In genomic region chr8:115701001-115701400, GRCm38 (mm10) we compare ENCODE assay signal across 20 mouse cellular contexts. TPM values are rescaled to one million over a fixed set of nuclear protein-coding genes. Genes with fewer than 3 reads are reported as not detected.
A peak's percentile ranks its signal among the peaks of the same experiment; 100 is the strongest.
DNase-seq lines count a peak whose midpoint lies in the region; ATAC-seq and TF ChIP-seq lines count a peak whose summit lies in the region.
"Had no signal": no experiment of that assay in that cellular context is flagged by ENCODE, and none has a peak within 500 bp of the region (broad histone marks: within the 10 kb centered on the region; RNA-seq: fewer than 3 reads in every experiment).

No protein-coding gene starts in this region.

- no peak for DNase-seq in hindbrain, embryonic 14.5 days (ENCODE audit: low spot score)
- no peak for DNase-seq in layer of hippocampus, adult 2 months (ENCODE audit: low spot score in 2 of 2)
- no peak for DNase-seq in layer of hippocampus, adult 9-11 months
- DNase-seq in midbrain, embryonic 11.5 days (ENCODE audit: low spot score, missing footprints), result peak; percentile 28
- no peak for DNase-seq in thymus, postnatal 0 days (ENCODE audit: low spot score)
- DNase-seq: adrenal gland, postnatal 36 days; B cell, adult 2 months; cerebellum, adult 18-20 months; gastrocnemius, postnatal 10 days; heart, adult 2 months; heart, postnatal 36 days; kidney, postnatal 10 days; right cerebral cortex, postnatal 25 days; thymus, postnatal 14 days had no signal

- H3K27ac ChIP-seq in hindbrain, embryonic 14.5 days, result no peak overlapping the region
- H3K27ac ChIP-seq in hindbrain, embryonic 13.5 days, result no peak overlapping the region
- 0 out of 2 replicates have a peak overlapping the region, but pooled peaks have one; percentile 12 for H3K27ac ChIP-seq in layer of hippocampus, adult 2 months
- no peak overlapping the region for H3K27ac ChIP-seq in midbrain, embryonic 11.5 days (ENCODE audit: low read depth, low read length)
- no peak overlapping the region for H3K27ac ChIP-seq in midbrain, embryonic 13.5 days
- no peak overlapping the region for H3K27ac ChIP-seq in neural tube, embryonic 14.5 days (ENCODE audit: low read depth, low read length)
- H3K27ac ChIP-seq: heart, adult 2 months; intestine, embryonic 15.5 days; limb, embryonic 15.5 days; stomach, postnatal 0 days had no signal

- H3K27me3 ChIP-seq in hindbrain, embryonic 14.5 days (ENCODE audit: control insufficient read depth, insufficient read depth, low read length), result peaks cover 7% of the 10 kb centered on the region
- 0 out of 2 replicates have a peak, but pooled peaks cover 22% of the 10 kb centered on the region for H3K27me3 ChIP-seq in hindbrain, embryonic 13.5 days
- peaks cover 4% of the 10 kb centered on the region; the same call in 1 of the 2 replicates for H3K27me3 ChIP-seq in midbrain, embryonic 11.5 days (ENCODE audit: control insufficient read depth, insufficient read depth, low read length)
- peaks cover 44% of the 10 kb centered on the region for H3K27me3 ChIP-seq in midbrain, embryonic 13.5 days
- no peaks in the 10 kb centered on the region for H3K27me3 ChIP-seq in neural tube, embryonic 14.5 days (ENCODE audit: control insufficient read depth, insufficient read depth, low read length)
- H3K27me3 ChIP-seq: intestine, embryonic 15.5 days; limb, embryonic 15.5 days had no signal

- H3K4me1 ChIP-seq in hindbrain, embryonic 14.5 days (replicated peaks; ENCODE audit: control insufficient read depth, insufficient read depth, low read length), result no peaks in the 10 kb centered on the region
- peaks cover 22% of the 10 kb centered on the region for H3K4me1 ChIP-seq in hindbrain, embryonic 13.5 days (replicated peaks)
- H3K4me1 ChIP-seq in midbrain, embryonic 11.5 days (ENCODE audit: control insufficient read depth, insufficient read depth, low read length), result peaks cover 6% of the 10 kb centered on the region
- H3K4me1 ChIP-seq in midbrain, embryonic 13.5 days (replicated peaks), result peaks cover 6% of the 10 kb centered on the region; the same call in 1 of the 2 replicates
- no peaks in the 10 kb centered on the region for H3K4me1 ChIP-seq in neural tube, embryonic 14.5 days (ENCODE audit: control insufficient read depth, insufficient read depth, low read length)
- H3K4me1 ChIP-seq: intestine, embryonic 15.5 days had no signal

- H3K4me3 ChIP-seq in hindbrain, embryonic 14.5 days (replicated peaks; ENCODE audit: low read length), result no peak overlapping the region
- H3K4me3 ChIP-seq in hindbrain, embryonic 13.5 days, result no peak overlapping the region
- H3K4me3 ChIP-seq in layer of hippocampus, adult 2 months, result no peak overlapping the region; the same call in 1 of the 2 replicates
- H3K4me3 ChIP-seq in midbrain, embryonic 11.5 days (ENCODE audit: low read depth, low read length), result no peak overlapping the region
- H3K4me3 ChIP-seq in midbrain, embryonic 13.5 days (replicated peaks), result no peak overlapping the region
- H3K4me3 ChIP-seq in neural tube, embryonic 14.5 days (ENCODE audit: low read depth, low read length), result no peak overlapping the region
- H3K4me3 ChIP-seq: heart, adult 2 months; intestine, embryonic 15.5 days; limb, embryonic 15.5 days had no signal

- 82% methylated on average over 5 of the region's 5 CpGs for WGBS in hindbrain, embryonic 14.5 days
- WGBS in hindbrain, embryonic 13.5 days, result 82% methylated on average over 5 of the region's 5 CpGs
- WGBS in midbrain, embryonic 11.5 days, result 83% methylated on average over 5 of the region's 5 CpGs
- 77% methylated on average over 5 of the region's 5 CpGs for WGBS in midbrain, embryonic 13.5 days
- WGBS in neural tube, embryonic 14.5 days, result 73% methylated on average over 5 of the region's 5 CpGs

- no peaks in the 10 kb centered on the region for H3K36me3 ChIP-seq in hindbrain, embryonic 14.5 days (replicated peaks; ENCODE audit: control insufficient read depth, insufficient read depth)
- no peaks in the 10 kb centered on the region for H3K36me3 ChIP-seq in hindbrain, embryonic 13.5 days
- H3K36me3 ChIP-seq in midbrain, embryonic 11.5 days (ENCODE audit: control insufficient read depth, insufficient read depth, low read length), result no peaks in the 10 kb centered on the region
- H3K36me3 ChIP-seq in midbrain, embryonic 13.5 days, result no peaks in the 10 kb centered on the region
- no peaks in the 10 kb centered on the region for H3K36me3 ChIP-seq in neural tube, embryonic 14.5 days (ENCODE audit: control insufficient read depth, insufficient read depth, low read length)
- H3K36me3 ChIP-seq: intestine, embryonic 15.5 days; limb, embryonic 15.5 days had no signal

- no peaks in the 10 kb centered on the region for H3K9me3 ChIP-seq in hindbrain, embryonic 14.5 days (ENCODE audit: control insufficient read depth, low read length)
- no peaks in the 10 kb centered on the region for H3K9me3 ChIP-seq in hindbrain, embryonic 13.5 days
- no peaks in the 10 kb centered on the region for H3K9me3 ChIP-seq in midbrain, embryonic 11.5 days (ENCODE audit: control insufficient read depth, low read length)
- H3K9me3 ChIP-seq in midbrain, embryonic 13.5 days, result no peaks in the 10 kb centered on the region
- no peaks in the 10 kb centered on the region for H3K9me3 ChIP-seq in neural tube, embryonic 14.5 days (ENCODE audit: control insufficient read depth, low read length)
- H3K9me3 ChIP-seq: intestine, embryonic 15.5 days; limb, embryonic 15.5 days had no signal

- H3K9ac ChIP-seq in hindbrain, embryonic 14.5 days, result no peak overlapping the region
- H3K9ac ChIP-seq in hindbrain, embryonic 13.5 days, result no peak overlapping the region
- no peak overlapping the region for H3K9ac ChIP-seq in midbrain, embryonic 11.5 days (ENCODE audit: low read length)
- no peak overlapping the region for H3K9ac ChIP-seq in midbrain, embryonic 13.5 days (replicated peaks)
- H3K9ac ChIP-seq in neural tube, embryonic 14.5 days (replicated peaks; ENCODE audit: low read depth, low read length), result no peak overlapping the region
- H3K9ac ChIP-seq: intestine, embryonic 15.5 days; limb, embryonic 15.5 days had no signal

- TF ChIP-seq CTCF in layer of hippocampus, adult 2 months (conservative IDR thresholded peaks at IDR 0.05), result no peak

- no peak for ATAC-seq in hindbrain, embryonic 14.5 days (ENCODE audit: low FRiP score)
- no peak for ATAC-seq in hindbrain, embryonic 13.5 days (ENCODE audit: low FRiP score)
- ATAC-seq in midbrain, embryonic 11.5 days (ENCODE audit: low FRiP score), result no peak
- no peak for ATAC-seq in midbrain, embryonic 13.5 days
- ATAC-seq in neural tube, embryonic 14.5 days (ENCODE audit: low read depth), result no peak
- ATAC-seq: intestine, embryonic 15.5 days had no signal

- peak overlapping the region; percentile 27 for H3K4me2 ChIP-seq in hindbrain, embryonic 14.5 days (replicated peaks)
- H3K4me2 ChIP-seq in hindbrain, embryonic 13.5 days, result no peak overlapping the region
- no peak overlapping the region for H3K4me2 ChIP-seq in midbrain, embryonic 11.5 days
- no peak overlapping the region for H3K4me2 ChIP-seq in midbrain, embryonic 13.5 days (replicated peaks)
- peak overlapping the region; percentile 3; the same call in 1 of the 2 replicates for H3K4me2 ChIP-seq in neural tube, embryonic 14.5 days (ENCODE audit: low read depth, low read length)
- H3K4me2 ChIP-seq: intestine, embryonic 15.5 days; limb, embryonic 15.5 days had no signal

RNA-seq across cellular contexts. Expression of gene Maf, which starts 6.6 kb away (rescaled TPM):
- polyA plus RNA-seq in hindbrain, embryonic 14.5 days (2014; fragmentation: Nextera tagmentation; extraction: Ambion mirVana), result 14.3 and 17.0 TPM in 2 replicates
- 11.7 and 11.9 TPM in 2 replicates for polyA plus RNA-seq in hindbrain, embryonic 13.5 days (2015; fragmentation: Nextera tagmentation; extraction: Ambion mirVana)
- 10 to 100 TPM; 18.9 to 19.9 TPM for total RNA-seq in layer of hippocampus, adult 2 months (2021)
- 4.2 and 4.7 TPM in 2 replicates for polyA plus RNA-seq in midbrain, embryonic 11.5 days (2014; fragmentation: Nextera tagmentation; extraction: Ambion mirVana)
- polyA plus RNA-seq in midbrain, embryonic 13.5 days (2015; fragmentation: Nextera tagmentation; extraction: Ambion mirVana), result 5.0 and 5.6 TPM in 2 replicates
- 20.5 and 20.9 TPM in 2 replicates for polyA plus RNA-seq in neural tube, embryonic 14.5 days (2014; fragmentation: Nextera tagmentation; extraction: Ambion mirVana)
- polyA plus RNA-seq in thymus, postnatal 0 days (2015; fragmentation: Nextera tagmentation; extraction: Ambion mirVana), result 8.5 and 9.3 TPM in 2 replicates

Comparison
In these comparisons a context has a peak if more than half of its experiments do, and no peak if none do; other contexts are left out.
1. H3K4me2 ChIP-seq: peak in hindbrain, embryonic 14.5 days (single experiment) and neural tube, embryonic 14.5 days (single experiment); none in hindbrain, embryonic 13.5 days (single experiment), midbrain, embryonic 11.5 days (single experiment) and midbrain, embryonic 13.5 days (single experiment).